Mouse (Mus musculus) monocyte, adult 5-6 weeks (primary cell): ENCODE measurements around the gene Vstm2l. TPM values are rescaled to one million over a fixed set of nuclear protein-coding genes. Genes with fewer than 3 reads are reported as not detected.

ENCODE experiments used
- ATAC-seq: fragments of 153-309, 156-312 bp; replicated peaks from 2 replicates; pipeline ENCODE4 v1.8.0; 2017; ENCODE audit warnings: mild to moderate bottlenecking; ENCODE audit not compliant: low TSS enrichment, insufficient number of reproducible peaks, severe bottlenecking, poor library complexity, low FRiP score
- total RNA-seq: library from RNA; stranded (forward); fragments of 200-1000, 200-491, 200-594 nt; gene quantifications from 3 replicates; pipeline ENCODE4 v1.2.3, GENCODE M21; 2017

Vstm2l gene
- total RNA-seq, 1 experiment from 2014 or later = not detected

- ATAC-seq = no peak
Observed at GRCm38 (mm10) chr2:157983276-157983675, 68.8 kb downstream of the Vstm2l start.

GRCm38 (mm10) chr2:157985611-157986010 lies 71.2 kb downstream of the Vstm2l start:
- no peak for ATAC-seq

GRCm38 (mm10) chr2:157986235-157986634 lies 71.8 kb downstream of the Vstm2l start:
- no peak for ATAC-seq

- no peak for ATAC-seq
Observed at GRCm38 (mm10) chr2:157988416-157989190, 74.2 kb downstream of the Vstm2l start.

GRCm38 (mm10) chr2:157989946-157990345 lies 75.5 kb downstream of the Vstm2l start:
- ATAC-seq = no peak; the same call in 1 of the 2 replicates

- peak; percentile 77 for ATAC-seq
Observed at GRCm38 (mm10) chr2:157991026-157991425, 76.6 kb downstream of the Vstm2l start.

- no peak for ATAC-seq
Observed at GRCm38 (mm10) chr2:157992501-157992900, 78.0 kb downstream of the Vstm2l start.

Other genes starting within 250 kb of the Vstm2l start
- 42.9 to 46.7 TPM (median 46.5 TPM) in 3 replicates for gene Ctnnbl1, start 177.3 kb upstream of the Vstm2l start, total RNA-seq
- gene Tti1, start 113.8 kb downstream of the Vstm2l start, total RNA-seq = 15.8 to 31.3 TPM (median 19.1 TPM) in 3 replicates
- gene Rprd1b, start 113.8 kb downstream of the Vstm2l start, total RNA-seq = 14.4 to 21.6 TPM (median 19.4 TPM) in 3 replicates
- 131 to 275 TPM (median 210 TPM) in 3 replicates for gene Tgm2, start 231.8 kb downstream of the Vstm2l start, total RNA-seq